Mouse (Mus musculus) G1E (cell line): Measurements from ENCODE around the gene Mef2b. TPM values are rescaled to one million over a fixed set of nuclear protein-coding genes. Genes with fewer than 3 reads are reported as not detected.

Experiments used
- ATAC-seq: 2 replicates; pipeline ENCODE4 v1.8.0; 2016; ENCODE audit warnings: mild to moderate bottlenecking; ENCODE audit not compliant: insufficient number of reproducible peaks, poor library complexity, low FRiP score, severe bottlenecking; ENCODE audit errors: extremely low read depth
- DNase-seq: peaks from one replicate; pipeline ENCODE4 v3.0.0; 2012; ENCODE audit warnings: low spot score
- H3K27me3 ChIP-seq: 2 replicates; pipeline ENCODE4 v1.6.1; 2012; ENCODE audit warnings: mild to moderate bottlenecking, low read length, inconsistent platforms; ENCODE audit not compliant: insufficient read depth
- H3K36me3 ChIP-seq: replicated peaks from 2 replicates; pipeline ENCODE3; 2012; ENCODE audit warnings: mild to moderate bottlenecking, inconsistent platforms
- H3K4me1 ChIP-seq: 2 replicates; pipeline ENCODE4 v1.6.1; 2012; ENCODE audit warnings: low read depth, low read length, inconsistent platforms, mixed read lengths; ENCODE audit not compliant: insufficient read depth
- H3K4me3 ChIP-seq: 2 replicates; pipeline ENCODE4 v1.5.1; 2012; ENCODE audit warnings: low read depth, mild to moderate bottlenecking, inconsistent platforms, low read length, moderate library complexity, mixed read lengths
- H3K9me3 ChIP-seq: replicated peaks from 2 replicates; pipeline ENCODE4 v1.6.1; 2012; ENCODE audit warnings: inconsistent platforms
- CTCF ChIP-seq: IDR thresholded peaks from 2 replicates; pipeline ENCODE4 v1.5.1; 2012; ENCODE audit warnings: low read depth, low read length, inconsistent platforms, mixed read lengths
- GATA1 ChIP-seq: IDR thresholded peaks from 2 replicates; pipeline ENCODE4 v1.6.1; 2012; ENCODE audit warnings: borderline replicate concordance, low read length, inconsistent platforms, mixed read lengths
- GATA2 ChIP-seq: IDR thresholded peaks from 2 replicates; pipeline ENCODE4 v1.6.1; 2012; ENCODE audit warnings: low read depth, low read length, inconsistent platforms, borderline replicate concordance
- POLR2AphosphoS5 ChIP-seq: IDR thresholded peaks from 2 replicates; pipeline ENCODE4 v1.6.1; 2012; ENCODE audit warnings: low read depth, low read length, inconsistent platforms; ENCODE audit not compliant: insufficient replicate concordance
- TAL1 ChIP-seq: conservative IDR thresholded peaks from 2 replicates; pipeline ENCODE4 v1.6.1; 2012; ENCODE audit warnings: low read depth, low read length, inconsistent platforms, mixed read lengths
- polyA plus RNA-seq: library from polyadenylated mRNA; stranded (reverse); fragments of >175 nt; gene quantifications from 2 replicates; pipeline ENCODE4 v1.2.3, GENCODE M21; 2012
- total RNA-seq, 2 experiments: library from RNA; stranded (forward) in 1 of 2; stranded (reverse) in 1 of 2; fragments of 200-1000 nt in 1 of 2; fragments of >200 nt in 1 of 2; fragmentation: Nextera tagmentation in 1 of 2; gene quantifications; 2 replicates each; pipeline ENCODE4 v1.2.3; 2014 to 2017

The Mef2b gene
- total RNA-seq (2014; fragmentation: Nextera tagmentation) (2.1 and 4.4 TPM in 2 replicates), total RNA-seq (2017) (0.17 and 0.55 TPM in 2 replicates), polyA plus RNA-seq (2.3 and 3.1 TPM in 2 replicates)

GRCm38 (mm10) chr8:70139026-70139857 is at the start of gene Mef2b, which contains the start of the genes Rfxank and Borcs8:
Gene Mef2b (plus strand): TSS chr8:70139711.
Gene Rfxank (minus strand): TSS chr8:70139154.
Gene Borcs8 (plus strand): TSS chr8:70139499.
- peaks cover 44% of the 10 kb centered on the region for H3K4me1 ChIP-seq
- H3K36me3 ChIP-seq, result peaks cover 62% of the 10 kb centered on the region
- peak; percentile 93 for ATAC-seq
- peak; percentile 95 for DNase-seq
- H3K27me3 ChIP-seq, result no peaks in the 10 kb centered on the region
- TF ChIP-seq POLR2AphosphoS5 (no peak), CTCF (no peak), TAL1 (no peak), GATA2 (no peak), GATA1 (no peak)
- peak within 1 kb of the TSS; percentile 82 for H3K4me3 ChIP-seq
- no peaks in the 10 kb centered on the region for H3K9me3 ChIP-seq

GRCm38 (mm10) chr8:70092786-70093185 is 46.7 kb upstream of the Mef2b start:
- H3K9me3 ChIP-seq, result peaks cover 3% of the 10 kb centered on the region
- H3K4me1 ChIP-seq, result no peaks in the 10 kb centered on the region
- H3K27me3 ChIP-seq, result peaks cover 36% of the 10 kb centered on the region
- no peak overlapping the region for H3K4me3 ChIP-seq
- no peaks in the 10 kb centered on the region for H3K36me3 ChIP-seq
- no peak for DNase-seq
- ATAC-seq, result no peak
- TF ChIP-seq POLR2AphosphoS5 (no peak), CTCF (no peak), GATA2 (no peak), GATA1 (no peak), TAL1 (no peak)

GRCm38 (mm10) chr8:70099276-70099675 is 40.2 kb upstream of the Mef2b start:
- H3K36me3 ChIP-seq, result no peaks in the 10 kb centered on the region
- DNase-seq, result no peak
- H3K4me1 ChIP-seq, result no peaks in the 10 kb centered on the region
- ATAC-seq, result no peak
- peaks cover 11% of the 10 kb centered on the region; the same call in 1 of the 2 replicates for H3K27me3 ChIP-seq
- no peaks in the 10 kb centered on the region; the same call in 1 of the 2 replicates for H3K9me3 ChIP-seq
- no peak overlapping the region for H3K4me3 ChIP-seq
- no peak for TF ChIP-seq TAL1
- TF ChIP-seq GATA2, result no peak
- no peak for TF ChIP-seq CTCF
- TF ChIP-seq GATA1, result no peak
- no peak for TF ChIP-seq POLR2AphosphoS5

GRCm38 (mm10) chr8:70100241-70100640 is 39.3 kb upstream of the Mef2b start:
- H3K4me1 ChIP-seq, result peaks cover 6% of the 10 kb centered on the region; the same call in 1 of the 2 replicates
- H3K36me3 ChIP-seq, result no peaks in the 10 kb centered on the region
- no peak for ATAC-seq
- peaks cover 7% of the 10 kb centered on the region; the same call in 1 of the 2 replicates for H3K27me3 ChIP-seq
- TF ChIP-seq TAL1, result no peak
- TF ChIP-seq GATA1, result no peak
- no peak for TF ChIP-seq CTCF
- no peak for TF ChIP-seq POLR2AphosphoS5
- no peak for TF ChIP-seq GATA2
- DNase-seq, result no peak
- no peaks in the 10 kb centered on the region; the same call in 1 of the 2 replicates for H3K9me3 ChIP-seq
- no peak overlapping the region for H3K4me3 ChIP-seq

- H3K4me1 ChIP-seq, result peaks cover 6% of the 10 kb centered on the region; the same call in 1 of the 2 replicates
- H3K4me3 ChIP-seq, result no peak overlapping the region
- peaks cover 11% of the 10 kb centered on the region for H3K27me3 ChIP-seq
- H3K36me3 ChIP-seq, result no peaks in the 10 kb centered on the region
- DNase-seq, result peak; percentile 31
- H3K9me3 ChIP-seq, result no peaks in the 10 kb centered on the region
- TF ChIP-seq CTCF (no peak), POLR2AphosphoS5 (no peak), GATA2 (no peak), TAL1 (no peak), GATA1 (no peak)
- ATAC-seq, result no peak
These were observed 35.0 kb upstream of the Mef2b start for GRCm38 (mm10) chr8:70104506-70104905.

- no peak for ATAC-seq
- Histone ChIP-seq H3K27me3 (peaks cover 14% of the 10 kb centered on the region), H3K9me3 (no peaks in the 10 kb centered on the region), H3K4me3 (no peak overlapping the region), H3K4me1 (peaks cover 6% of the 10 kb centered on the region; the same call in 1 of the 2 replicates), H3K36me3 (no peaks in the 10 kb centered on the region)
- DNase-seq, result no peak
- no peak for TF ChIP-seq CTCF
- TF ChIP-seq GATA1, result no peak
- no peak for TF ChIP-seq GATA2
- TF ChIP-seq TAL1, result no peak
- no peak for TF ChIP-seq POLR2AphosphoS5
These were observed 34.6 kb upstream of the Mef2b start for GRCm38 (mm10) chr8:70104922-70105321.
